Mouse (Mus musculus): ENCODE measurements around the gene Vps54.

DNA sequence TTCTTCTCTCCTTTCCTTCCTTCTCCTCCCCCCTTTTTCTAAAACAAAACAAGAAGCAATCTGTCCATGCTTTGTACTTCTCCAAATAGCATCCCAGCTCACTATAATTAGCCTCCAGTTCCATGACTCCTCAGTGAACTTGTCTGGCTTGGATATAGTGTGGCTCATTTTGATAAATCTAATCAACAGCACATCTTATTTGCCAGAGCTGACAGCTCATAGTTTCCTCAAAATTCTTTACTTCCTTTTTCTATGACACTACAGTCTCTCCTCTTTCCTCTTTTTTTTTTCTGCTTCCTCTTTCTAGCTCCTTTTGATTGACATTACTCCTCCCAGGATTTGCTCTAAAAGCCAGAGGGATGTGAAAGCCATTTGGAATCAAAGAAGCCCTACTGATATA, 14.1 kb upstream of the Vps54 start:
- no peak for TF ChIP-seq CTCF (IDR thresholded peaks at IDR 0.05; ENCODE audit: borderline replicate concordance, control insufficient read depth, extremely low read depth, insufficient read depth, low read length, poor library complexity)
- no peak for TF ChIP-seq POLR2A (IDR thresholded peaks at IDR 0.05; ENCODE audit: control insufficient read depth, extremely low read depth, insufficient read depth, low read length, poor library complexity)
